12 mouse cellular contexts compared by ENCODE assay signal in the genomic region with DNA sequence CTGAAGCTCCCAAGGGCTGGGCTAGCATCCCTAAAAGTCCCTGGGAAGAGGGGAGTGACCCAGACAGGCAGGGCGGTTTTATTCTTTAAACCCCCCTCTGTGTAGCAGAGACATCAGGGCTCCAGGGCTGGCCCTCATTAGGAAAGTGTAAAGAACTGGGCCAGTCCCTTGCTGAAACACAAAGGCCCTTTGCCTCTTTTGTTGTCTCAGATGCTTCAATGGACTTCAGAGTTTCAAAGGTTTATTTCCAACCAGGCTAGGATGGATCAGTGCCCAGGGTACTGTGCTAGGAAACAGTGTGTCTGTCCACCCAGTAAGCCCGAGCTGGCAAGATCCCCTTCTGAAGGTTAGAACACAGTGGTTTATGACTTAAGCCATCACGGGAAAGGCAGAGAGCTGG. TPM values are rescaled to one million over a fixed set of nuclear protein-coding genes. Genes with fewer than 3 reads are reported as not detected.
DNase-seq lines count a peak whose midpoint lies in the region.
"Had no signal": no experiment of that assay in that cellular context is flagged by ENCODE, and none has a peak within 500 bp of the region (broad histone marks: within the 10 kb centered on the region; RNA-seq: fewer than 3 reads in every experiment).

No protein-coding gene starts in this region.

- no peaks in the 10 kb centered on the region for H3K27me3 ChIP-seq in hindbrain, embryonic 10.5 days (ENCODE audit: insufficient read depth, poor library complexity, severe bottlenecking)
- no peaks in the 10 kb centered on the region for H3K27me3 ChIP-seq in midbrain, embryonic 10.5 days (ENCODE audit: low read depth, poor library complexity, severe bottlenecking)

- DNase-seq in urinary bladder, postnatal 14 days (ENCODE audit: low spot score) = peak; percentile 20
- no peak for DNase-seq in urinary bladder, postnatal 10 days (ENCODE audit: low spot score)
- peak; percentile 54 for DNase-seq in hindbrain, embryonic 10.5 days (ENCODE audit: low spot score)
- peak; percentile 23 for DNase-seq in midbrain, embryonic 10.5 days (ENCODE audit: low spot score)
- no peak for DNase-seq in heart, postnatal 10 days
- no peak for DNase-seq in adrenal gland, adult 2 months
- no peak for DNase-seq in gastrocnemius, adult 8-10 months (ENCODE audit: low spot score in 2 of 2)
- DNase-seq in lung, postnatal 25 days (ENCODE audit: low spot score) = no peak
- DNase-seq: lung, adult 2 months had no signal

- 14% methylated on average over 3 of the region's 3 CpGs for WGBS in hindbrain, embryonic 10.5 days
- 9% methylated on average over 3 of the region's 3 CpGs for WGBS in midbrain, embryonic 10.5 days

- no peak overlapping the region for H3K4me3 ChIP-seq in hindbrain, embryonic 10.5 days
- H3K4me3 ChIP-seq in midbrain, embryonic 10.5 days = no peak overlapping the region

- H3K36me3 ChIP-seq in hindbrain, embryonic 10.5 days = no peaks in the 10 kb centered on the region
- no peaks in the 10 kb centered on the region for H3K36me3 ChIP-seq in midbrain, embryonic 10.5 days
- H3K36me3 ChIP-seq: G1E had no signal

- intact Hi-C loops in heart, postnatal 10 days (cut with DNase I) = no loop called here

- H3K4me1 ChIP-seq in hindbrain, embryonic 10.5 days (replicated peaks) = peaks cover 36% of the 10 kb centered on the region
- peaks cover 31% of the 10 kb centered on the region for H3K4me1 ChIP-seq in midbrain, embryonic 10.5 days

- peaks cover 2% of the 10 kb centered on the region; the same call in 1 of the 2 replicates for H3K9me3 ChIP-seq in hindbrain, embryonic 10.5 days
- peaks cover 7% of the 10 kb centered on the region for H3K9me3 ChIP-seq in midbrain, embryonic 10.5 days (replicated peaks)

- peak overlapping the region; percentile 83 for H3K27ac ChIP-seq in hindbrain, embryonic 10.5 days
- peak overlapping the region; percentile 69 for H3K27ac ChIP-seq in midbrain, embryonic 10.5 days (replicated peaks)

RNA-seq across cellular contexts. Expression of a gene that starts 30.7 kb away (rescaled TPM):
- polyA plus RNA-seq in hindbrain, embryonic 10.5 days (2016; fragmentation: Nextera tagmentation; extraction: Ambion mirVana) = 44.1 and 111 TPM in 2 replicates
- 19.8 and 31.0 TPM in 2 replicates for polyA plus RNA-seq in midbrain, embryonic 10.5 days (2016; fragmentation: Nextera tagmentation; extraction: Ambion mirVana)
- total RNA-seq in heart, postnatal 10 days (2021) = not detected
- total RNA-seq in adrenal gland, adult 2 months (2021) = 1 to 10 TPM; 2.8 to 4.0 TPM
- polyA plus RNA-seq in adrenal gland, adult 2 months (2012; rRNA removed) = 0.66 and 0.99 TPM in 2 replicates
- not detected for total RNA-seq in gastrocnemius, adult 8-10 months (2022)
- total RNA-seq: common myeloid progenitor, adult 5-6 weeks had no signal
- polyA plus RNA-seq: G1E; spleen, adult 2 months had no signal

Comparison
In these comparisons a context has a peak if more than half of its experiments do, and no peak if none do; other contexts are left out.
1. DNase-seq: peak in urinary bladder, postnatal 14 days (single experiment), hindbrain, embryonic 10.5 days (single experiment) and midbrain, embryonic 10.5 days (single experiment); none in urinary bladder, postnatal 10 days (single experiment), heart, postnatal 10 days (0 of 2), adrenal gland, adult 2 months (single experiment), gastrocnemius, adult 8-10 months (0 of 2) and lung, postnatal 25 days (single experiment).